ENCODE assay signal across 9 mouse cellular contexts in the genomic region with DNA sequence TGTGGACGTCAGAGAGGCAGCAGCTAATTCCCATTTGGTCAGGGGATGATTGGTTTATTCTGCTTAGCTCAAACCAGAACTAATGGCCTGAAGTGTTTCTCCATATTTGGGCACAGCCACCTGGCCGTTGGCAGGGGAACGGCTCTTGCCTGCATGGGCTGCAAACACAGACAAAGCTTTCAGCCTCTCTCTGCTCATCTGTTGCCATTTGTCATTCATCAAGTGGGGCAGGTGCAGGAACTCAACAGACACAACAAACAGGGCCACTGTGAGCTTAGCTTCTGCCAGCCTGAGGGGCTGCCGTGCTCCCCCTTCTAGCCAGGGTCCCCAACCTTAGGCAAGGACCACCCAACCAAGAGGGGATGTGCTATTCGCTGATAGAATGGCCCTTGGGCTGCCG. TPM values are rescaled to one million over a fixed set of nuclear protein-coding genes. Genes with fewer than 3 reads are reported as not detected.
A peak's percentile ranks its signal among the peaks of the same experiment; 100 is the strongest.
DNase-seq lines count a peak whose midpoint lies in the region; ATAC-seq and TF ChIP-seq lines count a peak whose summit lies in the region.
"Had no signal": no experiment of that assay in that cellular context is flagged by ENCODE, and none has a peak within 500 bp of the region (broad histone marks: within the 10 kb centered on the region; RNA-seq: fewer than 3 reads in every experiment).

No protein-coding gene starts in this region.

- no peak overlapping the region for H3K4me3 ChIP-seq in forebrain, embryonic 14.5 days (ENCODE audit: low read depth, low read length)
- no peak overlapping the region for H3K4me3 ChIP-seq in forebrain, embryonic 12.5 days (replicated peaks)
- H3K4me3 ChIP-seq in hindbrain, embryonic 11.5 days (ENCODE audit: low read depth, low read length), result no peak overlapping the region
- no peak overlapping the region for H3K4me3 ChIP-seq in midbrain, embryonic 14.5 days (replicated peaks; ENCODE audit: low read depth, low read length)
- H3K4me3 ChIP-seq in liver, embryonic 11.5 days (ENCODE audit: low read depth, low read length), result no peak overlapping the region

- H3K4me1 ChIP-seq in forebrain, embryonic 14.5 days (ENCODE audit: control insufficient read depth, insufficient read depth, low read length), result 0 out of 2 replicates have a peak, but pooled peaks cover 2% of the 10 kb centered on the region
- H3K4me1 ChIP-seq in forebrain, embryonic 12.5 days, result peaks cover 8% of the 10 kb centered on the region; the same call in 1 of the 2 replicates
- no peaks in the 10 kb centered on the region; the same call in 1 of the 2 replicates for H3K4me1 ChIP-seq in hindbrain, embryonic 11.5 days (replicated peaks; ENCODE audit: control insufficient read depth, insufficient read depth, low read length)
- H3K4me1 ChIP-seq in midbrain, embryonic 14.5 days (ENCODE audit: control insufficient read depth, insufficient read depth, low read length), result peaks cover 6% of the 10 kb centered on the region
- H3K4me1 ChIP-seq in liver, embryonic 11.5 days (replicated peaks; ENCODE audit: control insufficient read depth, insufficient read depth, low read length), result no peaks in the 10 kb centered on the region

- DNase-seq in forebrain, embryonic 14.5 days (ENCODE audit: low spot score), result peak; percentile 50
- DNase-seq in brain, embryonic 14.5 days (ENCODE audit: low read depth), result peak; percentile 88
- peak; percentile 35 for DNase-seq in hindbrain, embryonic 11.5 days (ENCODE audit: low spot score)
- DNase-seq in midbrain, embryonic 14.5 days, result peak; percentile 74
- DNase-seq in ovary, postnatal 10 days (ENCODE audit: low spot score), result no peak
- DNase-seq in kidney, postnatal 14 days, result no peak
- DNase-seq in liver, embryonic 11.5 days (ENCODE audit: low spot score), result no peak

- no peak for TF ChIP-seq POLR2A in brain, embryonic 14.5 days (IDR thresholded peaks at IDR 0.05; ENCODE audit: borderline replicate concordance, extremely low read depth, insufficient read depth, insufficient read length, poor library complexity, severe bottlenecking)

- no peak for TF ChIP-seq CTCF in brain, embryonic 14.5 days (IDR thresholded peaks at IDR 0.05; ENCODE audit: borderline replicate concordance, extremely low read depth, insufficient read depth, insufficient read length)

- peak; percentile 37; the same call in 1 of the 2 replicates for ATAC-seq in forebrain, embryonic 14.5 days
- no peak for ATAC-seq in forebrain, embryonic 12.5 days (ENCODE audit: low FRiP score)
- ATAC-seq in hindbrain, embryonic 11.5 days (ENCODE audit: low FRiP score), result peak; percentile 57; the same call in 1 of the 2 replicates
- ATAC-seq in midbrain, embryonic 14.5 days (ENCODE audit: low FRiP score, low TSS enrichment), result peak; percentile 74; the same call in 1 of the 2 replicates
- no peak for ATAC-seq in liver, embryonic 11.5 days (replicated peaks; ENCODE audit: low FRiP score)

- H3K27ac ChIP-seq in forebrain, embryonic 14.5 days (ENCODE audit: low read depth, low read length), result peak overlapping the region; percentile 14; the same call in 1 of the 2 replicates
- H3K27ac ChIP-seq in forebrain, embryonic 12.5 days, result no peak overlapping the region
- no peak overlapping the region; the same call in 1 of the 2 replicates for H3K27ac ChIP-seq in hindbrain, embryonic 11.5 days (ENCODE audit: low read depth, low read length)
- H3K27ac ChIP-seq in midbrain, embryonic 14.5 days (replicated peaks; ENCODE audit: low read depth, low read length), result peak overlapping the region; percentile 75
- H3K27ac ChIP-seq in liver, embryonic 11.5 days (ENCODE audit: low read depth, low read length), result no peak overlapping the region

- H3K4me2 ChIP-seq in forebrain, embryonic 14.5 days (ENCODE audit: low read length), result no peak overlapping the region
- no peak overlapping the region for H3K4me2 ChIP-seq in forebrain, embryonic 12.5 days
- H3K4me2 ChIP-seq in hindbrain, embryonic 11.5 days (replicated peaks; ENCODE audit: low read depth, low read length), result no peak overlapping the region
- no peak overlapping the region for H3K4me2 ChIP-seq in midbrain, embryonic 14.5 days (ENCODE audit: low read length)
- no peak overlapping the region for H3K4me2 ChIP-seq in liver, embryonic 11.5 days

- WGBS in forebrain, embryonic 14.5 days, result 65% methylated on average over 6 of the region's 6 CpGs
- WGBS in forebrain, embryonic 12.5 days, result 68% methylated on average over 6 of the region's 6 CpGs
- WGBS in hindbrain, embryonic 11.5 days, result 46% methylated on average over 6 of the region's 6 CpGs
- WGBS in midbrain, embryonic 14.5 days, result 27% methylated on average over 6 of the region's 6 CpGs
- 70% methylated on average over 6 of the region's 6 CpGs for WGBS in liver, embryonic 11.5 days

- H3K27me3 ChIP-seq in forebrain, embryonic 14.5 days (replicated peaks; ENCODE audit: control insufficient read depth, insufficient read depth, low read length), result no peaks in the 10 kb centered on the region
- no peaks in the 10 kb centered on the region for H3K27me3 ChIP-seq in forebrain, embryonic 12.5 days
- no peaks in the 10 kb centered on the region for H3K27me3 ChIP-seq in hindbrain, embryonic 11.5 days (ENCODE audit: control insufficient read depth, insufficient read depth, low read length)
- no peaks in the 10 kb centered on the region for H3K27me3 ChIP-seq in midbrain, embryonic 14.5 days (ENCODE audit: control insufficient read depth, insufficient read depth, low read length)
- H3K27me3 ChIP-seq in liver, embryonic 11.5 days (replicated peaks; ENCODE audit: control insufficient read depth, insufficient read depth, low read length), result no peaks in the 10 kb centered on the region; the same call in none of the 2 replicates
- H3K27me3 ChIP-seq: CH12.LX had no signal

- no peaks in the 10 kb centered on the region for H3K9me3 ChIP-seq in forebrain, embryonic 14.5 days (replicated peaks; ENCODE audit: control insufficient read depth, low read length)
- no peaks in the 10 kb centered on the region for H3K9me3 ChIP-seq in forebrain, embryonic 12.5 days
- H3K9me3 ChIP-seq in hindbrain, embryonic 11.5 days (ENCODE audit: control insufficient read depth, low read length), result no peaks in the 10 kb centered on the region
- H3K9me3 ChIP-seq in midbrain, embryonic 14.5 days (ENCODE audit: control insufficient read depth, low read length), result no peaks in the 10 kb centered on the region
- no peaks in the 10 kb centered on the region for H3K9me3 ChIP-seq in liver, embryonic 11.5 days (ENCODE audit: control insufficient read depth, low read length)

- H3K36me3 ChIP-seq in forebrain, embryonic 14.5 days (ENCODE audit: control insufficient read depth, insufficient read depth, low read length), result no peaks in the 10 kb centered on the region
- no peaks in the 10 kb centered on the region for H3K36me3 ChIP-seq in forebrain, embryonic 12.5 days (replicated peaks)
- H3K36me3 ChIP-seq in hindbrain, embryonic 11.5 days (ENCODE audit: control insufficient read depth, insufficient read depth, low read length), result no peaks in the 10 kb centered on the region
- H3K36me3 ChIP-seq in midbrain, embryonic 14.5 days (ENCODE audit: control insufficient read depth, insufficient read depth, low read length), result no peaks in the 10 kb centered on the region
- H3K36me3 ChIP-seq in liver, embryonic 11.5 days (ENCODE audit: control insufficient read depth, insufficient read depth, low read length), result no peaks in the 10 kb centered on the region

- H3K9ac ChIP-seq in forebrain, embryonic 14.5 days (ENCODE audit: low read length), result no peak overlapping the region
- H3K9ac ChIP-seq in forebrain, embryonic 12.5 days, result no peak overlapping the region
- no peak overlapping the region for H3K9ac ChIP-seq in hindbrain, embryonic 11.5 days (ENCODE audit: low read depth, low read length)
- H3K9ac ChIP-seq in midbrain, embryonic 14.5 days (replicated peaks; ENCODE audit: low read length), result no peak overlapping the region
- no peak overlapping the region for H3K9ac ChIP-seq in liver, embryonic 11.5 days (ENCODE audit: low read depth, low read length)

RNA-seq across cellular contexts. Expression of gene Cpa1, which starts 10.9 kb away (rescaled TPM):
- polyA plus RNA-seq in forebrain, embryonic 14.5 days (2014; fragmentation: Nextera tagmentation; extraction: Ambion mirVana), result 0.58 and 1.5 TPM in 2 replicates
- polyA plus RNA-seq in forebrain, embryonic 12.5 days (2016; fragmentation: Nextera tagmentation; extraction: Ambion mirVana), result 0.24 TPM in 1 of 2 replicates, not detected in the other
- 0.68 and 1.0 TPM in 2 replicates for polyA plus RNA-seq in brain, embryonic 14.5 days (2012; rRNA removed)
- polyA plus RNA-seq in hindbrain, embryonic 11.5 days (2014; fragmentation: Nextera tagmentation; extraction: Ambion mirVana), result 0.11 and 0.28 TPM in 2 replicates
- polyA plus RNA-seq in midbrain, embryonic 14.5 days (2014; fragmentation: Nextera tagmentation; extraction: Ambion mirVana), result 0.50 and 0.61 TPM in 2 replicates
- polyA plus RNA-seq in liver, embryonic 11.5 days (2014; fragmentation: Nextera tagmentation; extraction: Ambion mirVana), result 0.69 and 1.0 TPM in 2 replicates

RNA-seq across cellular contexts. Expression of gene Cpa5, which starts 17.3 kb away (rescaled TPM):
- 0.10 TPM in 2 replicates for polyA plus RNA-seq in forebrain, embryonic 14.5 days (2014; fragmentation: Nextera tagmentation; extraction: Ambion mirVana)
- 0.21 and 0.24 TPM in 2 replicates for polyA plus RNA-seq in forebrain, embryonic 12.5 days (2016; fragmentation: Nextera tagmentation; extraction: Ambion mirVana)
- 0.04 and 0.14 TPM in 2 replicates for polyA plus RNA-seq in brain, embryonic 14.5 days (2012; rRNA removed)
- 0.15 TPM in 1 of 2 replicates, not detected in the other for polyA plus RNA-seq in hindbrain, embryonic 11.5 days (2014; fragmentation: Nextera tagmentation; extraction: Ambion mirVana)
- polyA plus RNA-seq in midbrain, embryonic 14.5 days (2014; fragmentation: Nextera tagmentation; extraction: Ambion mirVana), result 0.18 TPM in 1 of 2 replicates, not detected in the other
- polyA plus RNA-seq in liver, embryonic 11.5 days (2014; fragmentation: Nextera tagmentation; extraction: Ambion mirVana), result 0.14 TPM in 1 of 2 replicates, not detected in the other

RNA-seq across cellular contexts. Expression of gene Cpa4, which starts 60.0 kb away (rescaled TPM):
- polyA plus RNA-seq in forebrain, embryonic 14.5 days (2014; fragmentation: Nextera tagmentation; extraction: Ambion mirVana), result 2.3 and 2.8 TPM in 2 replicates
- 4.7 and 5.2 TPM in 2 replicates for polyA plus RNA-seq in forebrain, embryonic 12.5 days (2016; fragmentation: Nextera tagmentation; extraction: Ambion mirVana)
- 2.5 and 3.3 TPM in 2 replicates for polyA plus RNA-seq in brain, embryonic 14.5 days (2012; rRNA removed)
- polyA plus RNA-seq in hindbrain, embryonic 11.5 days (2014; fragmentation: Nextera tagmentation; extraction: Ambion mirVana), result 3.5 and 3.9 TPM in 2 replicates
- polyA plus RNA-seq in midbrain, embryonic 14.5 days (2014; fragmentation: Nextera tagmentation; extraction: Ambion mirVana), result 0.98 and 1.2 TPM in 2 replicates
- 0.44 and 0.45 TPM in 2 replicates for polyA plus RNA-seq in liver, embryonic 11.5 days (2014; fragmentation: Nextera tagmentation; extraction: Ambion mirVana)

Comparison
In these comparisons a context has a peak if more than half of its experiments do, and no peak if none do; other contexts are left out.
1. ATAC-seq: peak in forebrain, embryonic 14.5 days (single experiment), hindbrain, embryonic 11.5 days (single experiment) and midbrain, embryonic 14.5 days (single experiment); none in forebrain, embryonic 12.5 days (single experiment) and liver, embryonic 11.5 days (single experiment).
2. H3K27ac ChIP-seq: peak in forebrain, embryonic 14.5 days (single experiment) and midbrain, embryonic 14.5 days (single experiment); none in forebrain, embryonic 12.5 days (single experiment), hindbrain, embryonic 11.5 days (single experiment) and liver, embryonic 11.5 days (single experiment).
3. DNase-seq: peak in forebrain, embryonic 14.5 days (single experiment), brain, embryonic 14.5 days (single experiment), hindbrain, embryonic 11.5 days (single experiment) and midbrain, embryonic 14.5 days (single experiment); none in ovary, postnatal 10 days (single experiment), kidney, postnatal 14 days (single experiment) and liver, embryonic 11.5 days (single experiment).